Mouse (Mus musculus): ENCODE data around the gene Rbm20. TPM values are rescaled to one million over a fixed set of nuclear protein-coding genes. Genes with fewer than 3 reads are reported as not detected.

Gene Rbm20
- total RNA-seq, 1 experiment: 2.5 TPM

DNA sequence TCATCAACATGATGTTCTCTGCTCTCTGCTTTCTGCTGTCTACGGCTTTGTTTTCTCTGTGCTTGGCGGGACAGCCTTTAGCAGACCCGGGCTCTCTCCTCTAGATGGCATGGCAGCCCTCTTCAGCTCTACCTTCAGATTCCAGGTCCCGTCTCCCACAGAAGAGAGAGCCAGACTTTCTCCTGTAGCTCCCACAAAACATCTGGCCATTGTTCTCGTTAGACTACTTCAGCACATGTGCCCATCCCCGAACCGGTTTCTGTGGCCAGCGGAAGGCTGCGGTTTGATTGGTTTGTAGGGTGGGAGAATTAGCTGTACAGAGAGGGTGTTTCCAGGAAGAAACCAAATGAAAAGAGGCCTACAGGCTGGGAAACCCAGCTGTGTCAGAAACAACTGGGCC lies 161.7 kb downstream of the Rbm20 start:
- no peak for TF ChIP-seq HCFC1 (IDR thresholded peaks at IDR 0.05; ENCODE audit: borderline replicate concordance, insufficient read depth, low read length)
- TF ChIP-seq CHD2 (IDR thresholded peaks at IDR 0.05; ENCODE audit: low read depth, low read length): no peak
- no peak for TF ChIP-seq MAFK (IDR thresholded peaks at IDR 0.05; ENCODE audit: insufficient read depth, low read depth, low read length)
- no peak for TF ChIP-seq ZNF384 (IDR thresholded peaks at IDR 0.05; ENCODE audit: low read depth, low read length)
- no peak for TF ChIP-seq ZC3H11A (IDR thresholded peaks at IDR 0.05; ENCODE audit: borderline replicate concordance, low read depth, low read length)
- in situ Hi-C loops (cut with MboI; ENCODE audit: low sequenced_read_pairs in 2 of 2, unreplicated experiment in 2 of 2): no loop called here
- no peak overlapping the region for H3K4me3 ChIP-seq (ENCODE audit: insufficient read depth in 1 of 2, low read depth in 1 of 2, low read length in 2 of 2, poor library complexity in 1 of 2, severe bottlenecking in 1 of 2)
- DNase-seq (ENCODE audit: low read depth, low spot score): no peak
- no peaks in the 10 kb centered on the region for H3K36me3 ChIP-seq (ENCODE audit: control insufficient read depth, insufficient read depth, low read length, poor library complexity, severe bottlenecking)
- H3K9me3 ChIP-seq (ENCODE audit: control insufficient read depth, insufficient read depth, low read depth, low read length): no peaks in the 10 kb centered on the region
- no peak overlapping the region for H3K9ac ChIP-seq (ENCODE audit: insufficient read depth, low read depth, low read length, poor library complexity, severe bottlenecking)
- no peak overlapping the region for H3K27ac ChIP-seq (ENCODE audit: insufficient read depth, low read depth, low read length, poor library complexity, severe bottlenecking)
- H3K4me1 ChIP-seq (ENCODE audit: control insufficient read depth in 2 of 2, insufficient read depth in 2 of 2, low read length in 2 of 2, poor library complexity in 1 of 2): no peaks in the 10 kb centered on the region

DNA sequence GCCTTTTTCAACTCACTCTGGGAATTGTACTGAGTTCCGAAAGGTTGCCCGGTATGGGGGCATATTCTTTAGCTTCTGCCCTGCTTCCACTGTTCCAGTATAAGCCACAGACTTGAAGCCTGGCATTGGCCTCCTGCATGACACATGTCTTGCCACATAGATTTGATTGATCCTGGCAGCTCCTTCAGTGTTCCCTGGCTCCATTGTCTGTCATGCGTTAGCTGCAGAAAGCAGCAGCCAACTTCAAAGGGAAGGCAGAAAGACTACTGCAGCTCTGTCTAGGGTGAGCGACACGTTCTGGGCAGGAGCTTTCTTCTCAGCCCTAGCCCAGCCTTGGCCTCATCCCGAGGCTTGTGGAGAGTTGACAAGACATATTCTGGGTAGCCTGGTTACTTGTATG lies 162.7 kb downstream of the Rbm20 start:
- Histone ChIP-seq H3K4me3 (ENCODE audit: insufficient read depth in 1 of 2, low read depth in 1 of 2, low read length in 2 of 2, poor library complexity in 1 of 2, severe bottlenecking in 1 of 2) (no peak overlapping the region), H3K27ac (ENCODE audit: insufficient read depth, low read depth, low read length, poor library complexity, severe bottlenecking) (no peak overlapping the region)

DNA sequence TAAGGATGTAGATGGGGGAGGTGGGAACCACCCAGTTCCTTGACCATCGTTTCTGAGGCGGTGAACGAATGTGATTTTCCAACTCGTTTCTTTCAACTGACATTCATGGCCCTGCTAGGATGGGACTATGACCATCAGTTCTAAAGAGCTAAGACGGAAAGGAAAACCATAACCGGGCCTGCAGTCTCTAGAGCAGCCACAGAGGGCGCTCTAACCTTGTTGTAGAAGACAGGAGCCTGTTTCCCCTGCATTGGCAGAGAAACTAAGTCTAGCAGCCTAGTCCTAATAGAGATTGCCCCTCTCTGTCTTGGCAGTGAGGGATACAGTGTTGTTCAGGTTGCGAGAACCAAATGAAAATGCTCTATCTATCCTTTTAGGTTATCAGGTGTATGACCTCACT lies 164.8 kb downstream of the Rbm20 start:
- TF ChIP-seq ZNF384 (IDR thresholded peaks at IDR 0.05; ENCODE audit: low read depth, low read length): no peak
- no peak for TF ChIP-seq ZC3H11A (IDR thresholded peaks at IDR 0.05; ENCODE audit: borderline replicate concordance, low read depth, low read length)
- no peak for TF ChIP-seq CHD2 (IDR thresholded peaks at IDR 0.05; ENCODE audit: low read depth, low read length)
- no peak for TF ChIP-seq MAFK (IDR thresholded peaks at IDR 0.05; ENCODE audit: insufficient read depth, low read depth, low read length)
- no peak for TF ChIP-seq HCFC1 (IDR thresholded peaks at IDR 0.05; ENCODE audit: borderline replicate concordance, insufficient read depth, low read length)
- no peaks in the 10 kb centered on the region for H3K36me3 ChIP-seq (ENCODE audit: control insufficient read depth, insufficient read depth, low read length, poor library complexity, severe bottlenecking)
- H3K9ac ChIP-seq (ENCODE audit: insufficient read depth, low read depth, low read length, poor library complexity, severe bottlenecking): no peak overlapping the region
- H3K4me1 ChIP-seq (ENCODE audit: control insufficient read depth in 2 of 2, insufficient read depth in 2 of 2, low read length in 2 of 2, poor library complexity in 1 of 2): no peaks in the 10 kb centered on the region
- in situ Hi-C loops (cut with MboI; ENCODE audit: low sequenced_read_pairs in 2 of 2, unreplicated experiment in 2 of 2): no loop called here
- no peak overlapping the region for H3K27ac ChIP-seq (ENCODE audit: insufficient read depth, low read depth, low read length, poor library complexity, severe bottlenecking)
- no peak overlapping the region for H3K4me3 ChIP-seq (ENCODE audit: insufficient read depth in 1 of 2, low read depth in 1 of 2, low read length in 2 of 2, poor library complexity in 1 of 2, severe bottlenecking in 1 of 2)
- no peaks in the 10 kb centered on the region for H3K9me3 ChIP-seq (ENCODE audit: control insufficient read depth, insufficient read depth, low read depth, low read length)
- DNase-seq (ENCODE audit: low read depth, low spot score): no peak

More for the DNA sequence above, 162.7 kb downstream of the Rbm20 start:
- in situ Hi-C loops (cut with MboI; ENCODE audit: low sequenced_read_pairs in 2 of 2, unreplicated experiment in 2 of 2): no loop called here
- Histone ChIP-seq H3K9ac (ENCODE audit: insufficient read depth, low read depth, low read length, poor library complexity, severe bottlenecking) (no peak overlapping the region), H3K9me3 (ENCODE audit: control insufficient read depth, insufficient read depth, low read depth, low read length) (no peaks in the 10 kb centered on the region), H3K36me3 (ENCODE audit: control insufficient read depth, insufficient read depth, low read length, poor library complexity, severe bottlenecking) (no peaks in the 10 kb centered on the region), H3K4me1 (ENCODE audit: control insufficient read depth in 2 of 2, insufficient read depth in 2 of 2, low read length in 2 of 2, poor library complexity in 1 of 2) (no peaks in the 10 kb centered on the region)
- no peak for TF ChIP-seq MAFK (IDR thresholded peaks at IDR 0.05; ENCODE audit: insufficient read depth, low read depth, low read length)
- TF ChIP-seq HCFC1 (IDR thresholded peaks at IDR 0.05; ENCODE audit: borderline replicate concordance, insufficient read depth, low read length): no peak
- no peak for TF ChIP-seq CHD2 (IDR thresholded peaks at IDR 0.05; ENCODE audit: low read depth, low read length)
- no peak for TF ChIP-seq ZC3H11A (IDR thresholded peaks at IDR 0.05; ENCODE audit: borderline replicate concordance, low read depth, low read length)
- no peak for TF ChIP-seq ZNF384 (IDR thresholded peaks at IDR 0.05; ENCODE audit: low read depth, low read length)
- no peak for DNase-seq (ENCODE audit: low read depth, low spot score)

DNA sequence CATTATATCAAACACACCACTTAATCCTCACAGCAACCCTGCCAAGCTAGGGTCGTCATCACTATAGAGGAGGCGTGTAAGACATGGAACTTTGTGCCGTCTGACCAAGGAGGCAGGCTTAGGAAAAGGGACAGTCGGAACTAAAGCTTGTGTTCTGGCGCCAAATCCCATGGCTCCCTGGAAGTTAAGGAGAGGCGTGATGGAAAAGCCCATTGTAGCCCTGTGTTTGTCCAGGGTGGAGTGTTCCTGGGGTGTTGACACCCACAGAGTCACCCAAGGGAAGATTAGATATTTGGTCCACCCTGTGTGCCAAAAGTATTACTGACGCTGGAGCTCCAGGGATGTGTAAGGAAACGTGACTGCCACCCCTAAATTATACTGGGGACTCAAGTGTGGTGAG lies 166.9 kb downstream of the Rbm20 start:
- in situ Hi-C loops (cut with MboI; ENCODE audit: low sequenced_read_pairs in 2 of 2, unreplicated experiment in 2 of 2): no loop called here
- Histone ChIP-seq H3K9me3 (ENCODE audit: control insufficient read depth, insufficient read depth, low read depth, low read length) (no peaks in the 10 kb centered on the region), H3K4me3 (ENCODE audit: insufficient read depth in 1 of 2, low read depth in 1 of 2, low read length in 2 of 2, poor library complexity in 1 of 2, severe bottlenecking in 1 of 2) (no peak overlapping the region), H3K4me1 (ENCODE audit: control insufficient read depth in 2 of 2, insufficient read depth in 2 of 2, low read length in 2 of 2, poor library complexity in 1 of 2) (no peaks in the 10 kb centered on the region), H3K9ac (ENCODE audit: insufficient read depth, low read depth, low read length, poor library complexity, severe bottlenecking) (no peak overlapping the region), H3K36me3 (ENCODE audit: control insufficient read depth, insufficient read depth, low read length, poor library complexity, severe bottlenecking) (no peaks in the 10 kb centered on the region), H3K27ac (ENCODE audit: insufficient read depth, low read depth, low read length, poor library complexity, severe bottlenecking) (no peak overlapping the region)
- TF ChIP-seq HCFC1 (IDR thresholded peaks at IDR 0.05; ENCODE audit: borderline replicate concordance, insufficient read depth, low read length) (no peak), ZNF384 (IDR thresholded peaks at IDR 0.05; ENCODE audit: low read depth, low read length) (no peak), CHD2 (IDR thresholded peaks at IDR 0.05; ENCODE audit: low read depth, low read length) (no peak), ZC3H11A (IDR thresholded peaks at IDR 0.05; ENCODE audit: borderline replicate concordance, low read depth, low read length) (no peak), MAFK (IDR thresholded peaks at IDR 0.05; ENCODE audit: insufficient read depth, low read depth, low read length) (no peak)
- no peak for DNase-seq (ENCODE audit: low read depth, low spot score)
